Mouse (Mus musculus): ENCODE results near the gene Ndst4.

Gene Ndst4

GRCm38 (mm10) chr3:125690948-125691347, 287.1 kb downstream of the Ndst4 start:
- CTCF ChIA-PET, result no interaction called here
- POLR2A ChIA-PET, result interaction anchor here in 1 of 4 experiments (0.6 kb wide), 1 partner anchor 583 kb away, joined by 4 read pairs; no protein-coding TSS in a partner anchor

- POLR2A ChIA-PET, result no interaction called here
- CTCF ChIA-PET, result no interaction called here
These were observed 319.1 kb downstream of the Ndst4 start for GRCm38 (mm10) chr3:125722953-125723352.

- ChIA-PET CTCF (no interaction called here), POLR2A (no interaction called here)
These were observed 331.1 kb downstream of the Ndst4 start for GRCm38 (mm10) chr3:125734945-125735344.

- CTCF ChIA-PET, result no interaction called here
- POLR2A ChIA-PET, result no interaction called here
These were observed 340.7 kb downstream of the Ndst4 start for GRCm38 (mm10) chr3:125744468-125745141.

GRCm38 (mm10) chr3:125745142-125745496, 341.2 kb downstream of the Ndst4 start:
- POLR2A ChIA-PET, result no interaction called here
- CTCF ChIA-PET, result no interaction called here

- POLR2A ChIA-PET, result no interaction called here
- CTCF ChIA-PET, result no interaction called here
These were observed 342.5 kb downstream of the Ndst4 start for GRCm38 (mm10) chr3:125746367-125746766.

- POLR2A ChIA-PET, result no interaction called here
- CTCF ChIA-PET, result no interaction called here
These were observed 353.0 kb downstream of the Ndst4 start for GRCm38 (mm10) chr3:125756911-125757310.

GRCm38 (mm10) chr3:125760711-125761110, 356.8 kb downstream of the Ndst4 start:
- CTCF ChIA-PET, result no interaction called here
- POLR2A ChIA-PET, result no interaction called here

Measured in embryonic stem cell, embryonic (primary cell).